Mouse (Mus musculus): ENCODE measurements around the gene Upf3a.
A peak's percentile ranks its signal among the peaks of the same experiment; 100 is the strongest.
"Not testable (repeated sequence)": the region's sequence is repeated elsewhere in the genome, so short reads cannot be mapped to it uniquely, and the experiment has no call there.

Upf3a gene

DNA sequence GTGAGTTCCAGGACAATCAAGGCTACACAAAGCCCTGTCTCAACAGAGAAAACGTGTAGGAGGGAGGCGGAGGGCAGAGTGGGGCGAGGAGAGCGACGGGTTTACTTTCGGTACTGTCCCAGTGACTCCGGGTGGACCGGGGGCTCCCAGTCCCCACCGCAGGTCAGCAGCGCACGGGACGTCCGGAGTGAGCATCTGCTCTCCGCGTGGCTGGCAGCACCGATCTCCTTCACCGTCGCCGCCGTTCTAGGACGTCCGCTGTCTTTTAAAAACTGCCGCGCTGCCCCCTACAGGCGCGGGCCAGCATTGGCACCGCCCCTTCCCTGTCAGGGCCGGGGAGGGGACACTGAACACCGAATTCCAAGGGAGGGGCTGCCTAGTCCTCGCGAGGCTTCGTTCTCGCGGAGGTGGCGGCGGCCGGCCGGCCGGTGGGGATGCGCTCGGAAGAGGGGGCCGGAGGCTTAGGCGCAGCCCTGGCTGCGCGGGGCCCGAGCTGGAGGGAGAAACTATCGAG, at the start of gene Upf3a:
Gene Upf3a (plus strand): TSS at position 366 of the 514 bp plus-strand sequence.
- DNase-seq (ENCODE audit: low spot score in 2 of 2) = peak; percentile 85 to 87

- peak; percentile 25 to 32 for DNase-seq (ENCODE audit: low spot score in 2 of 2)
These were observed 45.1 kb upstream of the Upf3a start for GRCm38 (mm10) chr8:13740323-13740770.

GRCm38 (mm10) chr8:13740817-13741613, 44.4 kb upstream of the Upf3a start:
- no peak for DNase-seq (ENCODE audit: low spot score in 2 of 2)

GRCm38 (mm10) chr8:13746212-13746611, 39.2 kb upstream of the Upf3a start:
- DNase-seq (ENCODE audit: low spot score in 2 of 2) = not testable (repeated sequence)

DNA sequence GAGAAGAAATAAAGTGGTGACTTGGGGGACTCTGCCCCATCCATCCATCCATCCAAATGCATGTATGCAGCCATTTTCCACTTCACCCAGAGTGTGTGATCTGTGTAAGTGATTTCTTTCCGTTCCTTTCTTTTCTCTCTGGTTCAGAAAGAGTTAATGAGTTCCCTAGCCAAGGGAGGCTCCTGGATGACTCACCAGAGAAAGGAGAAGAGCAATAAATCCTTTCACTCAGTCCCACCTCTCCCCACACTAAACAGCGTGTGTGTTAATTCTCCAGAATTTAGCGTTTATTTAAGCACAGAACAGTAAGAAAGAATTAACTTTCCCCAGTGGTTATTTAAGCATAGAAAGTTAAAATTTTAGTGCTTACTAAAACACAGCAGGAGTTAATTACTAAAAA, 37.8 kb upstream of the Upf3a start:
- no peak for DNase-seq (ENCODE audit: low spot score in 2 of 2)

- DNase-seq (ENCODE audit: low spot score in 2 of 2) = peak; percentile 66 to 67
These were observed 31.7 kb upstream of the Upf3a start for GRCm38 (mm10) chr8:13753680-13754079.

DNA sequence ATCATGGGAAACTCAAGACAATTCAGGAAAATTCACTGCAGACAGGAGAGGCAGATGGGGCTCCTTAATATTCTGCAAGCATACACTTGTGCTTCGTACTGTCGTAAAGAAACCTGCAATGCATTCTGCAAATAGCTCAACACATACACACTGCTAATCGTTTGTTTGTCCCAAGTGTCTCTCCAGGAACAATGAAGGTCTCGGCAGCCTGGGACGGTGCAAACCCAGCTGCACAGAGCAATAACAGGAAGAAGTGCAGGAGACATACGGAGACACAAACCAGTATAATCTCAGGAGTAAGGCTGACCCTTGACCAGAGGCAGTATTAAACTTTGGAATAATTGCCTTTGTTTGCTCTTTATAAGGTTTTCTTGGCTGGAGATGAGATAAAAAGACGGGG, 28.9 kb upstream of the Upf3a start:
- no peak for DNase-seq (ENCODE audit: low spot score in 2 of 2)

GRCm38 (mm10) chr8:13756982-13757804, 28.2 kb upstream of the Upf3a start, which contains the start of gene Cdc16:
Gene Cdc16, plus strand, starts transcription at chr8:13757676.
- peak; percentile 90 to 92 for DNase-seq (ENCODE audit: low spot score in 2 of 2)

GRCm38 (mm10) chr8:13757805-13758727, 27.3 kb upstream of the Upf3a start:
- peak; percentile 27 to 30 for DNase-seq (ENCODE audit: low spot score in 2 of 2)

GRCm38 (mm10) chr8:13769206-13769605, 16.2 kb upstream of the Upf3a start:
- no peak for DNase-seq (ENCODE audit: low spot score in 2 of 2)

- DNase-seq (ENCODE audit: low spot score in 2 of 2) = no peak
These were observed 4.9 kb upstream of the Upf3a start for GRCm38 (mm10) chr8:13780536-13780935.

DNA sequence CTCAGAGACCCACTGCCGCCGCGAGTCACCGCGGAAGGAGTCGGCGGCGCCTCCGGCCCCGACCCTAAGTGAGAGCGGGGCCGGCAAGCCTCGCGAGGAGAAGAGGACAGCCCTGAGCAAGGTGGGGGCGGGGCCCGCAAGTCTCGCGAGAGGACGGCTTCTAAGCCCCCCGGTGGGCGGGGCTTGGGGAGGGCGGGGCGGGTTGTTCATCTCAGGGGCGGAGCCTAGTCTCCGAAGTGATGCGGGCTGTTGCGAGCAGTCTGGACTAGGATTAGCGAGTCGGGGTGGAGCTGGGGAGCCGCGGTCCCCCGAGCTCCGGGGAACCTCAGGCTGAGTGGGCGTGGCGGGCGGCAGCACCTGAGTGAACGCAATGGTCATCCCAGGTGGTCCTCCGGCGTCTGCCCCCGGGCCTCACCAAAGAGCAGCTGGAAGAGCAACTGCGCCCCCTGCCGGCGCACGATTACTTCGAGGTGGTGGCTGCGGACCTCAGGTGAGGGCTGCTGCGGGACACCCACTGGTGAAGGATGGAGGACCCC, 417 bp downstream of the Upf3a start:
- DNase-seq (ENCODE audit: low spot score in 2 of 2) = peak; percentile 94 to 95

DNA sequence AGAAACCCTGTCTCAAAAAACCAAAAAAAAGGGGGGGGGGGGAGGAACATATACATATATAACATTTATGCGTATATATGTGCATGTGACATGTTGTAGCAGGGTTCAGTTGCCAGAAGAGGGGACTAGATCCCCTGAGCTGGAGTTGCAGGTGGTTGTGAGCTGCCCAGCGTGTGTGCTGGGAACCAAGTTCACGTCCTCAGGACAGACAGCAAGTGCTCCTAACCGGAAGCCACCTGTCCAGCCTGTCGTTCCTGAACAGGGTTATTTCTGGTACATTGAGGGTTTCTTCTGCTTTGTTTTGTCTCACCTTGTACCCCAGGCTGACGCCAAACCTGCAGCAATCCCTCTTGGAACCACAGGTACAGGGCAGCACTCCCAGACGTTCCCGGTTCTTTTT, 4.2 kb downstream of the Upf3a start:
- no peak for DNase-seq (ENCODE audit: low spot score in 2 of 2)

DNA sequence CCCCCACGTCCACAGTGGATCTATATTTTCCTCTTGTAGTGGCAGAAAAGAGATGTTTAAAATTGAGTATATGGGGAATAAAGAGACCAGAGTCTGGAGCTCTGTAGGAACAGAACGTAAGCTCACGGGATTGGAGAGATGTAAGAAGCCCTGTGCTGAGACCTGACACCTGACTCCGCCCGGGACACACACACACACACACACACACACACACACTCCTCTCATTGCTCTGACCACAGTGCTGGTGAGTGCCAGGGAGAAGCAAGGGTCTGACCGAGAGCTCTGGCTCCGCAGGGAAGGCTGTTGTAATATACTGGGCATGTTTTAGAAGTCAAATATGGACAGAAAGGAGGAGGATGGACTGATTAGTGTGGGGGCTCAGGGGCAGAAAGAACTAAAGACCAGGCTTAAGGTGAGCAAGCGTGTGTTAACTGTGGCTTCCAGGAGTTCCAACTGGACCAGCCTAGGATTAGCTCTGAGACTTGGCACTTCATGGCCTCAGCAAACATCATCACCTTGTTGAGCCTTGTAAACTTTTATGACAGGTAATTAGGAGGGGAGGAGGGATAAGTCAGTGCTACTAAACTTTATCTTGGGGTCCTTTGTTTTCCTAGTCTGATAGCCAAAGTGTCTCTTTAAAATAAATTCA, 7.8 kb downstream of the Upf3a start:
- DNase-seq (ENCODE audit: low spot score in 2 of 2) = no peak

- no peak for DNase-seq (ENCODE audit: low spot score in 2 of 2)
These were observed 8.3 kb downstream of the Upf3a start for GRCm38 (mm10) chr8:13793746-13794101.

- DNase-seq (ENCODE audit: low spot score in 2 of 2) = no peak
These were observed 12.3 kb downstream of the Upf3a start for GRCm38 (mm10) chr8:13797676-13798075.

- no peak for DNase-seq (ENCODE audit: low spot score in 2 of 2)
These were observed 14.2 kb downstream of the Upf3a start for GRCm38 (mm10) chr8:13799566-13799965.

GRCm38 (mm10) chr8:13828598-13829172, 43.3 kb downstream of the Upf3a start:
- no peak for DNase-seq (ENCODE audit: low spot score in 2 of 2)

- DNase-seq (ENCODE audit: low spot score in 2 of 2) = not testable (repeated sequence)
These were observed 52.9 kb downstream of the Upf3a start, which contains the start of gene AF366264 for GRCm38 (mm10) chr8:13838289-13838688. Gene AF366264, minus strand, starts transcription at chr8:13838389.

DNA sequence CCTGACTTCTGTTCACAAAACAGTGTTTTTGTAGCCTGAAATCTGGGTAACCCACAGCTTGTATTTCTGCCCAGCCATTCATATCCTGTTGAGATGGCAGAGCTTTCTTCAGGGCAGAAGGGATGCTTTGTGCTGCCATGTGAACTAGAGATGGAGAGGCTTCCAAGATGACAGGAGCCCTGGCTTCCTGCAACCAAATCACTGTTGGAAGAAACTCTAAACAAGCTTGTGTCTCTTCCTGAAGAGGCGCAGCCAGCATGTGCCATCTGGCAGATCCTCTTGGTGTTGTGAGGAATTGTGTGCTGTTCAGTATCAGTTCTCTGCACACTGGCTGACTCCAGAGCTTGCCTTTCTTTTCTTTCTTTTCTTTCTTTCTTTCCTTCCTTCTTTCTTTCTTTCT, 57.9 kb downstream of the Upf3a start:
- DNase-seq (ENCODE audit: low spot score in 2 of 2) = not testable (repeated sequence)

Data from right cerebral cortex, adult 2 months (tissue).